Mouse (Mus musculus) intestine, postnatal 0 days (tissue): ENCODE data around the gene Sae1. TPM values are rescaled to one million over a fixed set of nuclear protein-coding genes. Genes with fewer than 3 reads are reported as not detected.

ENCODE experiments used
- ATAC-seq: fragments of 200-750 bp; cut with Nextera tagmentation; 2 replicates; pipeline ENCODE4 v1.8.0; 2017; ENCODE audit warnings: mild to moderate bottlenecking, moderate TSS enrichment, moderate library complexity
- H3K27ac ChIP-seq: fragments of 300-500 bp; sonication (generic); 2 replicates; pipeline ENCODE4 v1.5.1; 2014; ENCODE audit warnings: mild to moderate bottlenecking, low read depth, low read length, moderate library complexity
- H3K27me3 ChIP-seq: fragments of 300-500 bp; sonication (generic); replicated peaks from 2 replicates; pipeline ENCODE4 v1.6.1; 2014; ENCODE audit warnings: low read length, mixed read lengths; ENCODE audit not compliant: control insufficient read depth, insufficient read depth
- H3K36me3 ChIP-seq: fragments of 300-500 bp; sonication (generic); 2 replicates; pipeline ENCODE4 v1.6.1; 2014; ENCODE audit warnings: mild to moderate bottlenecking, moderate library complexity; ENCODE audit not compliant: control insufficient read depth, insufficient read depth
- H3K4me1 ChIP-seq: fragments of 300-500 bp; sonication (generic); replicated peaks from 2 replicates; pipeline ENCODE4 v1.6.1; 2014; ENCODE audit warnings: antibody characterized with exemption, low read length, mixed read lengths; ENCODE audit not compliant: control insufficient read depth, insufficient read depth
- H3K4me2 ChIP-seq: fragments of 300-500 bp; sonication (generic); replicated peaks from 2 replicates; pipeline ENCODE4 v1.6.1; 2014; ENCODE audit warnings: low read depth, mild to moderate bottlenecking, moderate library complexity
- H3K4me3 ChIP-seq: fragments of 300-500 bp; sonication (generic); 2 replicates; pipeline ENCODE4 v1.5.1; 2014; ENCODE audit warnings: low read depth, low read length
- H3K9ac ChIP-seq: fragments of 300-500 bp; sonication (generic); 2 replicates; pipeline ENCODE4 v1.6.1; 2014; ENCODE audit warnings: mild to moderate bottlenecking, low read depth, low read length
- H3K9me3 ChIP-seq: fragments of 300-500 bp; sonication (generic); 2 replicates; pipeline ENCODE4 v1.6.1; 2016; ENCODE audit warnings: mixed run types; ENCODE audit not compliant: control insufficient read depth
- CTCF ChIP-seq: sonication (generic); IDR thresholded peaks from 2 replicates; pipeline ENCODE4 v1.5.1; 2016; ENCODE audit warnings: low read depth, mild to moderate bottlenecking, control low read depth, antibody characterized with exemption, moderate library complexity
- WGBS: fragments of 180-500 bp; shearing (Covaris S2); extraction: QIAGEN DNeasy Blood & Tissue Kit; methylation state at CpG from one replicate; pipeline ENCODE4 v1.1.7; 2014; 5-methylcytosine and 5-hydroxymethylcytosine counted together
- polyA plus RNA-seq: library from polyadenylated mRNA; unstranded; fragments of >200 nt; fragmentation: Nextera tagmentation; extraction: Ambion mirVana; gene quantifications from 2 replicates; pipeline ENCODE4 v1.2.1, GENCODE M21; 2015

The Sae1 gene
- polyA plus RNA-seq, 1 experiment from 2014 or later, result 91.5 TPM

DNA sequence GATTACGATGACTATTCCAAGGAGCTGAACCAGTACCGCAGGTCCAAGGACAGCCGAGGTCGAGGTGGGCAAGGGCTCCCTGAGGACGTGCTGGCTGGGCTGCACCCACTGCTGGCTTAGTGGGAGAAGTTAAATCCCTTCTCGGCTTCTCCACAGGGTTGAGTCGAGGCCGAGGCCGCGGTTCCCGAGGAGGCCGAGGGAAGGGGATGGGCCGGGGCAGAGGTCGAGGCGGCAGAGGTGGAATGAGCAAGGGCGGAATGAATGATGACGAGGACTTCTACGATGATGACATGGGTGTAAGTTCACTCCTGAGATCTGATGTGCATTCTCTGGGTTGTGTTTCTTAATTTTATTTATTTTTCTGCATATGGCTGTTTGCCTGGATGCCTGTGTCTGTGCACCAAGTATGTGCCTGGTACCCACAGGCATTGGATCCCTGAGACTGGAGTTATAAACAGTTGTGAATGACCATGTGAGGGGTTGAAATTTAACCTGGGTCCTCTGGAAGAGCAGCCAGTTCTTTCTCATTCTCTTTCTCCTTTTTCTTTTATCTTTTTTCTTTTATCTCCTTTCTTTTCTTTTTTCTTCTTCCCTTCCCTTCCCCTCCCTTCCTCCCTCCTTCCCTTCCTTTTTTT lies 34.7 kb upstream of the Sae1 start:
- H3K36me3 ChIP-seq, result peaks cover 78% of the 10 kb centered on the region
- no peak for ATAC-seq
- no peak overlapping the region for H3K4me3 ChIP-seq
- H3K4me1 ChIP-seq, result 0 out of 2 replicates have a peak, but pooled peaks cover 9% of the 10 kb centered on the region
- no peaks in the 10 kb centered on the region for H3K27me3 ChIP-seq
- 0 out of 2 replicates have a peak overlapping the region, but pooled peaks have one; percentile 17 for H3K4me2 ChIP-seq
- H3K9me3 ChIP-seq, result no peaks in the 10 kb centered on the region
- WGBS, result 51% methylated on average over 18 of the region's 18 CpGs
- peak overlapping the region; percentile 22; the same call in 1 of the 2 replicates for H3K9ac ChIP-seq
- TF ChIP-seq CTCF, result no peak
- peak overlapping the region; percentile 95 for H3K27ac ChIP-seq

GRCm38 (mm10) chr7:16420493-16421118 lies 33.0 kb upstream of the Sae1 start:
- Histone ChIP-seq H3K9ac (peak overlapping the region; percentile 42), H3K27ac (peak overlapping the region; percentile 95)

GRCm38 (mm10) chr7:16418713-16419112 lies 31.1 kb upstream of the Sae1 start:
- Histone ChIP-seq H3K4me1 (0 out of 2 replicates have a peak, but pooled peaks cover 9% of the 10 kb centered on the region), H3K27me3 (no peaks in the 10 kb centered on the region), H3K4me3 (no peak overlapping the region), H3K36me3 (peaks cover 58% of the 10 kb centered on the region), H3K27ac (peak overlapping the region; percentile 66), H3K9ac (no peak overlapping the region), H3K9me3 (no peaks in the 10 kb centered on the region), H3K4me2 (no peak overlapping the region)
- peak; percentile 35; the same call in 1 of the 2 replicates for TF ChIP-seq CTCF
- 63% methylated on average over 5 of the region's 5 CpGs for WGBS
- no peak for ATAC-seq

More at GRCm38 (mm10) chr7:16420493-16421118, 33.0 kb upstream of the Sae1 start:
- WGBS, result 45% methylated on average over 8 of the region's 8 CpGs
- no peak overlapping the region for H3K4me3 ChIP-seq
- no peaks in the 10 kb centered on the region for H3K9me3 ChIP-seq
- H3K36me3 ChIP-seq, result peaks cover 77% of the 10 kb centered on the region
- no peak overlapping the region for H3K4me2 ChIP-seq
- no peak for TF ChIP-seq CTCF
- H3K4me1 ChIP-seq, result 0 out of 2 replicates have a peak, but pooled peaks cover 9% of the 10 kb centered on the region
- ATAC-seq, result peak; percentile 89
- no peaks in the 10 kb centered on the region for H3K27me3 ChIP-seq

GRCm38 (mm10) chr7:16417141-16417771 lies 29.6 kb upstream of the Sae1 start:
- no peak for TF ChIP-seq CTCF
- Histone ChIP-seq H3K27me3 (no peaks in the 10 kb centered on the region), H3K9me3 (no peaks in the 10 kb centered on the region), H3K9ac (no peak overlapping the region), H3K4me2 (no peak overlapping the region), H3K36me3 (peaks cover 50% of the 10 kb centered on the region), H3K27ac (peak overlapping the region; percentile 62; the same call in 1 of the 2 replicates), H3K4me3 (no peak overlapping the region), H3K4me1 (0 out of 2 replicates have a peak, but pooled peaks cover 9% of the 10 kb centered on the region)
- ATAC-seq, result no peak
- WGBS, result 76% methylated on average over 10 of the region's 10 CpGs

GRCm38 (mm10) chr7:16415426-16415825 lies 27.8 kb upstream of the Sae1 start:
- no peak for TF ChIP-seq CTCF
- Histone ChIP-seq H3K9me3 (no peaks in the 10 kb centered on the region), H3K36me3 (peaks cover 35% of the 10 kb centered on the region), H3K4me2 (no peak overlapping the region; the same call in 1 of the 2 replicates), H3K4me1 (peaks cover 12% of the 10 kb centered on the region; the same call in 1 of the 2 replicates), H3K27ac (peak overlapping the region; percentile 75), H3K27me3 (no peaks in the 10 kb centered on the region), H3K9ac (0 out of 2 replicates have a peak overlapping the region, but pooled peaks have one; percentile 22), H3K4me3 (no peak overlapping the region)
- ATAC-seq, result peak; percentile 71
- WGBS, result 33% methylated on average over 3 of the region's 3 CpGs

DNA sequence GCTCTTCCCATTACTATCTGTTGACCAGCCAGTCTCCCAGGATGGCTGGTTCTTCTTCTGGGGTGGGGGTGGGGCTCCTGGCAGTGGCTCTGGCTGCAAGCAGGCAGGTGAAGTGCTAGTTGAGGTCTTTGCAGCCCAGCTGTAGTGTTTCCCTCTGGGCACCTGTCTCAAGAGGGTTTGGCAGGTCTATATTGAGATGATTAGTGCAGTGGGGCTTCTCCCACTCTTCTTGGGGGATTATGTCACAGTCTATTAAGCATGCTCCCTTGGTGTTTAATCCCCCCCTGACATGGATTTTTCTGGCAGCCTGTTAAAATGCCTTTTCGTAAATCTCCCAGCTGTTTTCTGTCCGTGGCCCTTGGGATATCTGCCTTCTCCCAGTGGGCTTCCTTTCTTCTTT lies 25.3 kb upstream of the Sae1 start:
- Histone ChIP-seq H3K27ac (no peak overlapping the region), H3K9ac (peak overlapping the region; percentile 11; the same call in 1 of the 2 replicates), H3K9me3 (no peaks in the 10 kb centered on the region), H3K27me3 (no peaks in the 10 kb centered on the region), H3K4me3 (no peak overlapping the region), H3K4me1 (peaks cover 9% of the 10 kb centered on the region; the same call in 1 of the 2 replicates), H3K36me3 (peaks cover 15% of the 10 kb centered on the region), H3K4me2 (no peak overlapping the region)
- WGBS, result 82% methylated on average over 2 of the region's 2 CpGs
- TF ChIP-seq CTCF, result no peak
- no peak for ATAC-seq
